ENCODE assay signal across 8 mouse cellular contexts in genomic region chr13:56702469-56703221, GRCm38 (mm10). TPM values are rescaled to one million over a fixed set of nuclear protein-coding genes. Genes with fewer than 3 reads are reported as not detected.
DNase-seq lines count a peak whose midpoint lies in the region; ATAC-seq and TF ChIP-seq lines count a peak whose summit lies in the region.

Gene Smad5 (plus strand): TSS chr13:56703010.

- no peak for TF ChIP-seq CTCF in C2C12 (IDR thresholded peaks at IDR 0.05; ENCODE audit: control insufficient read depth, insufficient read depth, insufficient read length)
- TF ChIP-seq CTCF in bone marrow, adult 2 months (IDR thresholded peaks at IDR 0.05; ENCODE audit: control insufficient read depth, insufficient read depth, low read length) = no peak

- peak; percentile 87 for ATAC-seq in embryonic facial prominence, embryonic 15.5 days (ENCODE audit: insufficient number of reproducible peaks, low FRiP score, low TSS enrichment, low read depth)
- ATAC-seq in heart, embryonic 11.5 days (replicated peaks; ENCODE audit: insufficient number of reproducible peaks, low FRiP score, low TSS enrichment) = peak; percentile 85
- ATAC-seq in kidney, embryonic 16.5 days (ENCODE audit: low FRiP score, low TSS enrichment) = peak; percentile 90
- ATAC-seq in liver, embryonic 11.5 days (replicated peaks; ENCODE audit: low FRiP score) = peak; percentile 79

- 0 out of 2 replicates have a peak, but pooled peaks have one; percentile 34 for TF ChIP-seq POLR2A in bone marrow, adult 2 months (IDR thresholded peaks at IDR 0.05; ENCODE audit: borderline replicate concordance, control insufficient read depth, low read depth, low read length)
- peak; percentile 81 for TF ChIP-seq POLR2A in myocyte (IDR thresholded peaks at IDR 0.05; ENCODE audit: insufficient read length, low read depth)

- WGBS in bone marrow, adult 2 months = 8% methylated on average over 62 of the region's 62 CpGs
- WGBS in embryonic facial prominence, embryonic 15.5 days = under 1% methylated on average over 58 of the region's 62 CpGs
- 3% methylated on average over 57 of the region's 62 CpGs for WGBS in heart, embryonic 11.5 days (ENCODE audit: insufficient replicate concordance)
- 3% methylated on average over 53 of the region's 62 CpGs for WGBS in kidney, embryonic 16.5 days
- 4% methylated on average over 61 of the region's 62 CpGs for WGBS in liver, embryonic 11.5 days

- peak within 1 kb of the TSS; percentile 98 for H3ac ChIP-seq in C2C12 (ENCODE audit: control insufficient read depth, insufficient read length, low read depth)
- H3ac ChIP-seq in myocyte (ENCODE audit: control insufficient read depth, insufficient read length) = peak within 1 kb of the TSS; percentile 84

- H3K4me3 ChIP-seq in C2C12 (ENCODE audit: insufficient read depth, poor library complexity, severe bottlenecking) (peak within 1 kb of the TSS; percentile 71), myocyte (peak within 1 kb of the TSS; percentile 79)
- peak within 1 kb of the TSS; percentile 89 for H3K4me3 ChIP-seq in bone marrow, adult 2 months (replicated peaks; ENCODE audit: control insufficient read depth, low read depth, low read length)
- peak within 1 kb of the TSS; percentile 74 for H3K4me3 ChIP-seq in embryonic facial prominence, embryonic 15.5 days (replicated peaks)
- H3K4me3 ChIP-seq in heart, embryonic 11.5 days (ENCODE audit: low read depth, low read length) = peak within 1 kb of the TSS; percentile 77
- peak within 1 kb of the TSS; percentile 74 for H3K4me3 ChIP-seq in kidney, embryonic 16.5 days (ENCODE audit: low read length)
- H3K4me3 ChIP-seq in liver, embryonic 11.5 days (ENCODE audit: low read depth, low read length) = peak within 1 kb of the TSS; percentile 78

- peaks cover 4% of the 10 kb centered on the region for H3K4me1 ChIP-seq in bone marrow, adult 2 months (ENCODE audit: control insufficient read depth, insufficient read depth, low read length)
- H3K4me1 ChIP-seq in embryonic facial prominence, embryonic 15.5 days = peaks cover 51% of the 10 kb centered on the region
- peaks cover 15% of the 10 kb centered on the region for H3K4me1 ChIP-seq in heart, embryonic 11.5 days (ENCODE audit: control insufficient read depth, insufficient read depth, low read length)
- H3K4me1 ChIP-seq in kidney, embryonic 16.5 days (ENCODE audit: insufficient read depth, low read length) = peaks cover 55% of the 10 kb centered on the region
- H3K4me1 ChIP-seq in liver, embryonic 11.5 days (replicated peaks; ENCODE audit: control insufficient read depth, insufficient read depth, low read length) = peaks cover 17% of the 10 kb centered on the region

- H3K36me3 ChIP-seq in C2C12 (ENCODE audit: control insufficient read depth, insufficient read depth) (peaks cover 15% of the 10 kb centered on the region), myocyte (ENCODE audit: control insufficient read depth, insufficient read depth) (peaks cover 4% of the 10 kb centered on the region)
- H3K36me3 ChIP-seq in embryonic facial prominence, embryonic 15.5 days = no peaks in the 10 kb centered on the region
- H3K36me3 ChIP-seq in heart, embryonic 11.5 days (ENCODE audit: control insufficient read depth, insufficient read depth, low read length) = no peaks in the 10 kb centered on the region
- H3K36me3 ChIP-seq in kidney, embryonic 16.5 days (ENCODE audit: insufficient read depth, low read length) = no peaks in the 10 kb centered on the region
- no peaks in the 10 kb centered on the region for H3K36me3 ChIP-seq in liver, embryonic 11.5 days (ENCODE audit: control insufficient read depth, insufficient read depth, low read length)
- H3K36me3 ChIP-seq in splenic B cell, adult 2 months (ENCODE audit: control insufficient read depth, insufficient read depth, low read length, poor library complexity, severe bottlenecking) = no peaks in the 10 kb centered on the region

- peak within 1 kb of the TSS; percentile 61 for H3K4me2 ChIP-seq in embryonic facial prominence, embryonic 15.5 days (replicated peaks)
- H3K4me2 ChIP-seq in heart, embryonic 11.5 days = peak within 1 kb of the TSS; percentile 67
- H3K4me2 ChIP-seq in kidney, embryonic 16.5 days (replicated peaks; ENCODE audit: low read depth, low read length) = peak within 1 kb of the TSS; percentile 79
- peak within 1 kb of the TSS; percentile 82 for H3K4me2 ChIP-seq in liver, embryonic 11.5 days
- peak within 1 kb of the TSS; percentile 99 for H3K4me2 ChIP-seq in myocyte (ENCODE audit: low read depth)

- H3K79me2 ChIP-seq in C2C12 (ENCODE audit: control insufficient read depth, insufficient read depth) (peaks cover 44% of the 10 kb centered on the region), myocyte (ENCODE audit: control insufficient read depth, insufficient read depth) (peaks cover 39% of the 10 kb centered on the region)

- no peaks in the 10 kb centered on the region for H3K9me3 ChIP-seq in embryonic facial prominence, embryonic 15.5 days (replicated peaks)
- H3K9me3 ChIP-seq in heart, embryonic 11.5 days (replicated peaks; ENCODE audit: control insufficient read depth, low read length) = no peaks in the 10 kb centered on the region; the same call in 1 of the 2 replicates
- H3K9me3 ChIP-seq in kidney, embryonic 16.5 days (ENCODE audit: low read length) = peaks cover 3% of the 10 kb centered on the region; the same call in 1 of the 2 replicates
- no peaks in the 10 kb centered on the region for H3K9me3 ChIP-seq in liver, embryonic 11.5 days (ENCODE audit: control insufficient read depth, low read length)

- peak; percentile 94 for DNase-seq in liver, embryonic 11.5 days (ENCODE audit: low spot score)
- peak; percentile 88 for DNase-seq in splenic B cell, adult 2 months (ENCODE audit: low read depth, low spot score)

- H3K27me3 ChIP-seq in C2C12 (ENCODE audit: control insufficient read depth, insufficient read depth, insufficient read length) (no peaks in the 10 kb centered on the region), myocyte (ENCODE audit: control insufficient read depth, insufficient read depth, insufficient read length) (no peaks in the 10 kb centered on the region)
- no peaks in the 10 kb centered on the region for H3K27me3 ChIP-seq in embryonic facial prominence, embryonic 15.5 days
- H3K27me3 ChIP-seq in heart, embryonic 11.5 days (ENCODE audit: control insufficient read depth, insufficient read depth, low read length) = no peaks in the 10 kb centered on the region
- no peaks in the 10 kb centered on the region for H3K27me3 ChIP-seq in kidney, embryonic 16.5 days (ENCODE audit: insufficient read depth, low read length)
- H3K27me3 ChIP-seq in liver, embryonic 11.5 days (replicated peaks; ENCODE audit: control insufficient read depth, insufficient read depth, low read length) = no peaks in the 10 kb centered on the region
- H3K27me3 ChIP-seq in splenic B cell, adult 2 months (ENCODE audit: control insufficient read depth, insufficient read depth, low read length, poor library complexity, severe bottlenecking) = no peaks in the 10 kb centered on the region

- H3K9ac ChIP-seq in embryonic facial prominence, embryonic 15.5 days = peak within 1 kb of the TSS; percentile 92
- H3K9ac ChIP-seq in heart, embryonic 11.5 days (ENCODE audit: low read depth, low read length) = peak within 1 kb of the TSS; percentile 96
- H3K9ac ChIP-seq in kidney, embryonic 16.5 days (replicated peaks; ENCODE audit: low read length) = peak within 1 kb of the TSS; percentile 99
- H3K9ac ChIP-seq in liver, embryonic 11.5 days (ENCODE audit: low read depth, low read length) = peak within 1 kb of the TSS; percentile 94

- peaks cover 43% of the 10 kb centered on the region for H3K79me3 ChIP-seq in C2C12 (ENCODE audit: low read depth)

- H3K27ac ChIP-seq in bone marrow, adult 2 months (ENCODE audit: control insufficient read depth, insufficient read depth, low read depth, low read length, poor library complexity) = peak within 1 kb of the TSS; percentile 94
- peak within 1 kb of the TSS; percentile 98 for H3K27ac ChIP-seq in embryonic facial prominence, embryonic 15.5 days (replicated peaks)
- H3K27ac ChIP-seq in heart, embryonic 11.5 days (ENCODE audit: low read depth, low read length) = peak within 1 kb of the TSS; percentile 99
- peak within 1 kb of the TSS; percentile 99 for H3K27ac ChIP-seq in kidney, embryonic 16.5 days (ENCODE audit: low read length)
- H3K27ac ChIP-seq in liver, embryonic 11.5 days (ENCODE audit: low read depth, low read length) = peak within 1 kb of the TSS; percentile 99

TF ChIP-seq in C2C12, 6 proteins besides CTCF, POLR2A, EP300 and RAD21:
- TF ChIP-seq FOSL1 (IDR thresholded peaks at IDR 0.05; ENCODE audit: insufficient read depth, low read length, poor library complexity, severe bottlenecking) (no peak), USF1 (IDR thresholded peaks at IDR 0.05; ENCODE audit: low read depth) (no peak), MYOD1 (IDR thresholded peaks at IDR 0.05; ENCODE audit: control insufficient read depth, insufficient read length, low read depth) (no peak), CEBPB (IDR thresholded peaks at IDR 0.05; ENCODE audit: low read depth) (no peak), MYOG (IDR thresholded peaks at IDR 0.05; ENCODE audit: control insufficient read depth, extremely low read depth, insufficient read length) (no peak)

TF ChIP-seq in myocyte, 11 proteins besides CTCF, POLR2A, EP300 and RAD21:
- peak; percentile 60 for TF ChIP-seq POLR2AphosphoS2 (IDR thresholded peaks at IDR 0.05; ENCODE audit: insufficient read length, low read depth)
- no peak for TF ChIP-seq USF1 (IDR thresholded peaks at IDR 0.05; ENCODE audit: low read depth)
- TF ChIP-seq MYOG (IDR thresholded peaks at IDR 0.05; ENCODE audit: control insufficient read depth in 1 of 3, insufficient read depth in 1 of 3, insufficient read length in 2 of 3, low read depth in 2 of 3) = peak in 1 of 3 experiments; percentile 31

RNA-seq across cellular contexts. Expression of gene Smad5, which starts in this region (rescaled TPM):
- polyA plus RNA-seq in C2C12 (2012; fragmentation: generic; extraction: Trizol) = 12.4 TPM
- polyA plus RNA-seq in bone marrow, adult 2 months (2011; ENCODE audit: insufficient read depth, insufficient read length, low replicate concordance, missing spikeins) = 8.2 and 14.8 TPM in 2 replicates
- 31.7 and 32.1 TPM in 2 replicates for polyA plus RNA-seq in embryonic facial prominence, embryonic 15.5 days (2015; fragmentation: Nextera tagmentation; extraction: Ambion mirVana)
- polyA plus RNA-seq in heart, embryonic 11.5 days (2014; fragmentation: Nextera tagmentation; extraction: Ambion mirVana) = 25.7 and 26.3 TPM in 2 replicates
- 35.6 and 37.0 TPM in 2 replicates for polyA plus RNA-seq in kidney, embryonic 16.5 days (2015; fragmentation: Nextera tagmentation; extraction: Ambion mirVana)
- polyA plus RNA-seq in liver, embryonic 11.5 days (2014; fragmentation: Nextera tagmentation; extraction: Ambion mirVana) = 16.8 and 18.5 TPM in 2 replicates
- polyA plus RNA-seq in myocyte (2012; fragmentation: generic; extraction: Trizol) = 12.7 TPM

Comparison
In these comparisons a context has a peak if more than half of its experiments do, and no peak if none do; other contexts are left out.
1. Peak in every context shown above with its lines: DNase-seq, ATAC-seq, H3K4me3 ChIP-seq and H3K27ac ChIP-seq.